Mouse (Mus musculus): ENCODE data around the gene Erbb3. TPM values are rescaled to one million over a fixed set of nuclear protein-coding genes. Genes with fewer than 3 reads are reported as not detected.
A peak's percentile ranks its signal among the peaks of the same experiment; 100 is the strongest.
"Not testable (repeated sequence)": the region's sequence is repeated elsewhere in the genome, so short reads cannot be mapped to it uniquely, and the experiment has no call there.

Erbb3 gene
- total RNA-seq (2014; rRNA removed) (1.3 and 1.4 TPM in 2 replicates), polyA plus RNA-seq (2015; fragmentation: Nextera tagmentation; extraction: Ambion mirVana) (0.41 and 0.68 TPM in 2 replicates)

GRCm38 (mm10) chr10:128589464-128590192 is at the start of gene Erbb3:
TSS of gene Erbb3 (minus strand) at chr10:128589652.
- H3K4me2 ChIP-seq (ENCODE audit: low read depth) = peak within 1 kb of the TSS; percentile 96
- under 1% methylated on average over 43 of the region's 43 CpGs for WGBS
- ATAC-seq (peak; percentile 52), DNase-seq (peak; percentile 30)
- H3K4me1 ChIP-seq (ENCODE audit: insufficient read depth) = no peaks in the 10 kb centered on the region
- H3K9me3 ChIP-seq (ENCODE audit: low read length) = no peaks in the 10 kb centered on the region
- peak within 1 kb of the TSS; percentile 51 for H3K9ac ChIP-seq
- H3K27me3 ChIP-seq (ENCODE audit: insufficient read depth, low read length) = peaks cover 18% of the 10 kb centered on the region
- TF ChIP-seq CTCF (IDR thresholded peaks at IDR 0.05; ENCODE audit: low read depth) = no peak
- H3K27ac ChIP-seq (ENCODE audit: low read depth, low read length) = no peak within 1 kb of the TSS; the same call in 1 of the 2 replicates
- H3K4me3 ChIP-seq (ENCODE audit: low read depth, low read length) = peak within 1 kb of the TSS; percentile 58
- H3K36me3 ChIP-seq (ENCODE audit: insufficient read depth) = no peaks in the 10 kb centered on the region

GRCm38 (mm10) chr10:128637011-128637410 is 47.6 kb upstream of the Erbb3 start:
- Histone ChIP-seq H3K27me3 (ENCODE audit: insufficient read depth, low read length) (no peaks in the 10 kb centered on the region), H3K27ac (ENCODE audit: low read depth, low read length) (no peak overlapping the region), H3K4me1 (ENCODE audit: insufficient read depth) (no peaks in the 10 kb centered on the region), H3K9ac (no peak overlapping the region), H3K4me2 (ENCODE audit: low read depth) (no peak overlapping the region), H3K9me3 (ENCODE audit: low read length) (no peaks in the 10 kb centered on the region), H3K4me3 (ENCODE audit: low read depth, low read length) (no peak overlapping the region), H3K36me3 (ENCODE audit: insufficient read depth) (peaks cover 78% of the 10 kb centered on the region)
- ATAC-seq (no peak), DNase-seq (no peak)
- 12% methylated on average over 11 of the region's 11 CpGs for WGBS
- TF ChIP-seq CTCF (IDR thresholded peaks at IDR 0.05; ENCODE audit: low read depth) = no peak

GRCm38 (mm10) chr10:128636561-128636960 is 47.1 kb upstream of the Erbb3 start:
- ATAC-seq = no peak

GRCm38 (mm10) chr10:128635697-128636096 is 46.2 kb upstream of the Erbb3 start:
- H3K27me3 ChIP-seq (ENCODE audit: insufficient read depth, low read length) = no peaks in the 10 kb centered on the region
- no peak overlapping the region for H3K9ac ChIP-seq
- no peak overlapping the region for H3K27ac ChIP-seq (ENCODE audit: low read depth, low read length)
- WGBS = 94% methylated on average over 13 of the region's 13 CpGs
- no peak overlapping the region for H3K4me3 ChIP-seq (ENCODE audit: low read depth, low read length)
- ATAC-seq (no peak), DNase-seq (no peak)
- H3K9me3 ChIP-seq (ENCODE audit: low read length) = no peaks in the 10 kb centered on the region
- H3K4me1 ChIP-seq (ENCODE audit: insufficient read depth) = no peaks in the 10 kb centered on the region
- no peak overlapping the region for H3K4me2 ChIP-seq (ENCODE audit: low read depth)
- no peak for TF ChIP-seq CTCF (IDR thresholded peaks at IDR 0.05; ENCODE audit: low read depth)
- H3K36me3 ChIP-seq (ENCODE audit: insufficient read depth) = peaks cover 70% of the 10 kb centered on the region

More at GRCm38 (mm10) chr10:128636561-128636960, 47.1 kb upstream of the Erbb3 start:
- H3K27ac ChIP-seq (ENCODE audit: low read depth, low read length) = no peak overlapping the region
- TF ChIP-seq CTCF (IDR thresholded peaks at IDR 0.05; ENCODE audit: low read depth) = no peak
- H3K9me3 ChIP-seq (ENCODE audit: low read length) = no peaks in the 10 kb centered on the region
- 51% methylated on average over 6 of the region's 6 CpGs for WGBS
- no peak overlapping the region for H3K9ac ChIP-seq
- H3K4me1 ChIP-seq (ENCODE audit: insufficient read depth) = no peaks in the 10 kb centered on the region
- no peak overlapping the region for H3K4me3 ChIP-seq (ENCODE audit: low read depth, low read length)
- H3K4me2 ChIP-seq (ENCODE audit: low read depth) = no peak overlapping the region
- H3K27me3 ChIP-seq (ENCODE audit: insufficient read depth, low read length) = no peaks in the 10 kb centered on the region
- no peak for DNase-seq
- H3K36me3 ChIP-seq (ENCODE audit: insufficient read depth) = peaks cover 78% of the 10 kb centered on the region

GRCm38 (mm10) chr10:128631571-128631970 is 42.1 kb upstream of the Erbb3 start:
- no peak overlapping the region for H3K4me2 ChIP-seq (ENCODE audit: low read depth)
- no peaks in the 10 kb centered on the region for H3K9me3 ChIP-seq (ENCODE audit: low read length)
- no peak overlapping the region for H3K27ac ChIP-seq (ENCODE audit: low read depth, low read length)
- no peaks in the 10 kb centered on the region for H3K4me1 ChIP-seq (ENCODE audit: insufficient read depth)
- ATAC-seq (no peak), DNase-seq (no peak)
- peaks cover 40% of the 10 kb centered on the region for H3K36me3 ChIP-seq (ENCODE audit: insufficient read depth)
- no peaks in the 10 kb centered on the region for H3K27me3 ChIP-seq (ENCODE audit: insufficient read depth, low read length)
- no peak overlapping the region for H3K4me3 ChIP-seq (ENCODE audit: low read depth, low read length)
- no peak for TF ChIP-seq CTCF (IDR thresholded peaks at IDR 0.05; ENCODE audit: low read depth)
- 21% methylated on average over 6 of the region's 6 CpGs for WGBS
- no peak overlapping the region for H3K9ac ChIP-seq

- H3K9ac ChIP-seq; H3K27ac ChIP-seq (ENCODE audit: low read depth, low read length); DNase-seq; H3K27me3 ChIP-seq (ENCODE audit: insufficient read depth, low read length); H3K4me3 ChIP-seq (ENCODE audit: low read depth, low read length); H3K4me1 ChIP-seq (ENCODE audit: insufficient read depth); H3K9me3 ChIP-seq (ENCODE audit: low read length); ATAC-seq; H3K4me2 ChIP-seq (ENCODE audit: low read depth): not testable (repeated sequence)
- 87% methylated on average over 5 of the region's 5 CpGs for WGBS
- peaks cover 29% of the 10 kb centered on the region for H3K36me3 ChIP-seq (ENCODE audit: insufficient read depth)
These were observed 40.9 kb upstream of the Erbb3 start for GRCm38 (mm10) chr10:128630306-128630705.

- ATAC-seq (no peak), DNase-seq (no peak)
- Histone ChIP-seq H3K4me2 (ENCODE audit: low read depth) (no peak overlapping the region), H3K4me1 (ENCODE audit: insufficient read depth) (0 out of 2 replicates have a peak, but pooled peaks cover 8% of the 10 kb centered on the region), H3K9ac (no peak overlapping the region), H3K9me3 (ENCODE audit: low read length) (no peaks in the 10 kb centered on the region), H3K36me3 (ENCODE audit: insufficient read depth) (peaks cover 26% of the 10 kb centered on the region), H3K27ac (ENCODE audit: low read depth, low read length) (no peak overlapping the region), H3K27me3 (ENCODE audit: insufficient read depth, low read length) (no peaks in the 10 kb centered on the region), H3K4me3 (ENCODE audit: low read depth, low read length) (no peak overlapping the region)
- WGBS = 79% methylated on average over 2 of the region's 2 CpGs
- no peak for TF ChIP-seq CTCF (IDR thresholded peaks at IDR 0.05; ENCODE audit: low read depth)
These were observed 40.3 kb upstream of the Erbb3 start for GRCm38 (mm10) chr10:128629746-128630145.

Measured in forebrain, postnatal 0 days (tissue).